Mouse (Mus musculus) spleen, postnatal 14 days (tissue): ENCODE results near the gene Ogdhl.

ENCODE experiments used
- DNase-seq, 2 experiments: peaks; one replicate each; pipeline ENCODE4 v3.0.0; 2021 to 2022; ENCODE audit warnings: low spot score in 2 of 2

Ogdhl gene

GRCm38 (mm10) chr14:32379395-32380098, 57.7 kb downstream of the Ogdhl start:
- no peak for DNase-seq

- DNase-seq, result no peak
These were observed 58.3 kb downstream of the Ogdhl start for GRCm38 (mm10) chr14:32380099-32380480.

- DNase-seq, result no peak
These were observed 59.2 kb downstream of the Ogdhl start for GRCm38 (mm10) chr14:32381066-32381465.

- no peak for DNase-seq
These were observed 59.8 kb downstream of the Ogdhl start for GRCm38 (mm10) chr14:32381619-32382018.

- DNase-seq, result no peak
These were observed 66.4 kb downstream of the Ogdhl start, which contains the start of gene 1700024G13Rik for GRCm38 (mm10) chr14:32388196-32388595. Gene 1700024G13Rik, minus strand, starts transcription at chr14:32388391.
